Mouse (Mus musculus) CH12.LX (cell line): ENCODE measurements around the gene Nccrp1. TPM values are rescaled to one million over a fixed set of nuclear protein-coding genes. Genes with fewer than 3 reads are reported as not detected.

Experiments
- DNase-seq: peaks from one replicate; pipeline ENCODE4 v3.0.0-alpha.2; 2013; ENCODE audit errors: extremely low read depth
- H3K27ac ChIP-seq: 2 replicates; pipeline ENCODE4 v1.5.1; 2012; ENCODE audit warnings: low read depth, mild to moderate bottlenecking, control low read depth, moderate library complexity; ENCODE audit not compliant: insufficient read depth
- H3K27me3 ChIP-seq: replicated peaks from 2 replicates; pipeline ENCODE3; 2012; ENCODE audit warnings: inconsistent platforms
- H3K36me3 ChIP-seq, 2 experiments: replicated peaks in 1 of 2; 2 replicates each; pipeline versions ENCODE3 to v1.6.1; 2012; ENCODE audit warnings: inconsistent platforms in 1 of 2, low read length in 1 of 2, mild to moderate bottlenecking in 1 of 2, mixed read lengths in 1 of 2, moderate library complexity in 1 of 2; ENCODE audit not compliant: control insufficient read depth in 1 of 2, insufficient read depth in 1 of 2
- H3K4me1 ChIP-seq, 2 experiments: 2 replicates each; pipeline ENCODE4 v1.6.1; 2012; ENCODE audit warnings: inconsistent platforms in 1 of 2, moderate library complexity in 1 of 2; ENCODE audit not compliant: insufficient read depth in 2 of 2, control insufficient read depth in 1 of 2
- H3K4me2 ChIP-seq: 2 replicates; pipeline ENCODE4 v1.6.1; 2012; ENCODE audit warnings: low read depth, mild to moderate bottlenecking, control low read depth; ENCODE audit not compliant: poor library complexity, insufficient read depth, severe bottlenecking
- H3K4me3 ChIP-seq, 3 experiments: fragments of 150-350 bp in 1 of 3; sonication (generic) in 1 of 3; replicated peaks in 1 of 3; 2 replicates each; pipeline versions ENCODE3 to v1.5.1; 2011 to 2012; ENCODE audit warnings: low read depth in 2 of 3, low read length in 2 of 3, mild to moderate bottlenecking in 2 of 3, moderate library complexity in 2 of 3, control low read depth in 1 of 3, improper control_type of control experiment in 1 of 3, inconsistent platforms in 1 of 3, mixed read lengths in 1 of 3; ENCODE audit not compliant: poor library complexity in 1 of 3
- H3K79me2 ChIP-seq: replicated peaks from 2 replicates; pipeline ENCODE4 v1.6.1; 2012; ENCODE audit warnings: mild to moderate bottlenecking, moderate library complexity; ENCODE audit not compliant: control insufficient read depth, poor library complexity, insufficient read depth, severe bottlenecking; ENCODE audit errors: extremely low read depth
- H3K9ac ChIP-seq: 2 replicates; pipeline ENCODE4 v1.6.1; 2012; ENCODE audit warnings: low read depth, mild to moderate bottlenecking, control low read depth, moderate library complexity; ENCODE audit not compliant: insufficient read depth
- H3K9me3 ChIP-seq: replicated peaks from 2 replicates; pipeline ENCODE3; 2012; ENCODE audit warnings: low read length, inconsistent platforms, mixed read lengths
- CHD1 ChIP-seq: IDR thresholded peaks from 2 replicates; pipeline ENCODE4 v1.6.1; 2012; ENCODE audit warnings: low read depth, low read length, improper control_type of control experiment, inconsistent platforms
- CHD2 ChIP-seq: IDR thresholded peaks from 2 replicates; pipeline ENCODE4 v1.6.1; 2011; ENCODE audit warnings: low read length, improper control_type of control experiment
- CTCF ChIP-seq, 2 experiments: IDR thresholded peaks in 1 of 2; conservative IDR thresholded peaks in 1 of 2; 2 replicates each; pipeline ENCODE4 v1.5.1; 2011 to 2012; ENCODE audit warnings: low read depth in 2 of 2, low read length in 2 of 2, improper control_type of control experiment in 1 of 2, inconsistent platforms in 1 of 2, mild to moderate bottlenecking in 1 of 2, moderate library complexity in 1 of 2
- E2F4 ChIP-seq: IDR thresholded peaks from 2 replicates; pipeline ENCODE4 v1.6.1; 2011; ENCODE audit warnings: low read depth, low read length, improper control_type of control experiment; ENCODE audit not compliant: insufficient replicate concordance
- ELF1 ChIP-seq: IDR thresholded peaks from 2 replicates; pipeline ENCODE4 v1.6.1; 2014; ENCODE audit warnings: low read depth, mild to moderate bottlenecking, inconsistent platforms, low read length, improper control_type of control experiment
- EP300 ChIP-seq: IDR thresholded peaks from 2 replicates; pipeline ENCODE4 v1.6.1; 2011; ENCODE audit warnings: low read length, improper control_type of control experiment
- ETS1 ChIP-seq: conservative IDR thresholded peaks from 2 replicates; pipeline ENCODE4 v1.6.1; 2012; ENCODE audit warnings: low read depth, mild to moderate bottlenecking, inconsistent platforms, low read length, improper control_type of control experiment, moderate library complexity
- GABPA ChIP-seq: IDR thresholded peaks from 2 replicates; pipeline ENCODE4 v1.6.1; 2012; ENCODE audit warnings: low read depth, low read length, improper control_type of control experiment, inconsistent platforms; ENCODE audit not compliant: insufficient replicate concordance
- IRF4 ChIP-seq: IDR thresholded peaks from 2 replicates; pipeline ENCODE4 v1.6.1; 2014; ENCODE audit warnings: low read depth, mild to moderate bottlenecking, inconsistent platforms, low read length, improper control_type of control experiment
- JUN ChIP-seq: IDR thresholded peaks from 2 replicates; pipeline ENCODE4 v1.6.1; 2011; ENCODE audit warnings: low read depth, mild to moderate bottlenecking, low read length, improper control_type of control experiment, moderate library complexity; ENCODE audit not compliant: insufficient read depth
- KAT2A ChIP-seq: IDR thresholded peaks from 2 replicates; pipeline ENCODE4 v1.6.1; 2012; ENCODE audit warnings: low read length, improper control_type of control experiment, inconsistent platforms; ENCODE audit not compliant: insufficient replicate concordance
- MAX ChIP-seq: IDR thresholded peaks from 2 replicates; pipeline ENCODE4 v1.6.1; 2011; ENCODE audit warnings: low read length, improper control_type of control experiment
- MEF2A ChIP-seq: IDR thresholded peaks from 2 replicates; pipeline ENCODE4 v1.6.1; 2014; ENCODE audit warnings: low read depth, mild to moderate bottlenecking, inconsistent platforms, low read length, improper control_type of control experiment, borderline replicate concordance
- MXI1 ChIP-seq: IDR thresholded peaks from 2 replicates; pipeline ENCODE4 v1.6.1; 2011; ENCODE audit warnings: mild to moderate bottlenecking, low read depth, low read length, improper control_type of control experiment
- NELFE ChIP-seq: IDR thresholded peaks from 2 replicates; pipeline ENCODE4 v1.6.1; 2011; ENCODE audit warnings: low read depth, low read length, improper control_type of control experiment
- POLR2A ChIP-seq: IDR thresholded peaks from 2 replicates; pipeline ENCODE4 v1.6.1; 2011; ENCODE audit warnings: low read depth, mild to moderate bottlenecking, improper control_type of control experiment, low read length
- POLR2AphosphoS2 ChIP-seq: IDR thresholded peaks from 2 replicates; pipeline ENCODE4 v1.6.1; 2011; ENCODE audit warnings: low read depth, low read length, improper control_type of control experiment
- RAD21 ChIP-seq: IDR thresholded peaks from 2 replicates; pipeline ENCODE4 v1.6.1; 2011; ENCODE audit warnings: low read depth, mild to moderate bottlenecking, low read length, improper control_type of control experiment, moderate library complexity
- RCOR1 ChIP-seq: conservative IDR thresholded peaks from 2 replicates; pipeline ENCODE4 v1.6.1; 2012; ENCODE audit warnings: low read depth, mild to moderate bottlenecking, inconsistent platforms, low read length, improper control_type of control experiment
- TBP ChIP-seq: conservative IDR thresholded peaks from 2 replicates; pipeline ENCODE4 v1.6.1; 2011; ENCODE audit warnings: low read depth, low read length, improper control_type of control experiment
- TCF12 ChIP-seq: IDR thresholded peaks from 2 replicates; pipeline ENCODE4 v1.6.1; 2014; ENCODE audit warnings: low read depth, mild to moderate bottlenecking, inconsistent platforms, low read length, improper control_type of control experiment
- USF1 ChIP-seq: IDR thresholded peaks from 2 replicates; pipeline ENCODE4 v1.6.1; 2014; ENCODE audit warnings: low read depth, mild to moderate bottlenecking, inconsistent platforms, low read length, improper control_type of control experiment
- USF2 ChIP-seq: conservative IDR thresholded peaks from 2 replicates; pipeline ENCODE4 v1.6.1; 2011; ENCODE audit warnings: low read depth, low read length, improper control_type of control experiment
- ZC3H11A ChIP-seq: IDR thresholded peaks from 2 replicates; pipeline ENCODE4 v1.6.1; 2012; ENCODE audit warnings: low read depth, mild to moderate bottlenecking, inconsistent platforms, low read length, improper control_type of control experiment
- ZKSCAN1 ChIP-seq: IDR thresholded peaks from 2 replicates; pipeline ENCODE4 v1.6.1; 2012; ENCODE audit warnings: low read depth, inconsistent platforms, low read length, improper control_type of control experiment, borderline replicate concordance
- ZNF384 ChIP-seq: IDR thresholded peaks from 2 replicates; pipeline ENCODE4 v1.6.1; 2012; ENCODE audit warnings: low read depth, low read length, improper control_type of control experiment, inconsistent platforms
- dilution Hi-C: fragments of 300-500 bp; cut with MboI; formaldehyde crosslinking; loops from 2 replicates; pipeline ENCODE4 v1.14.3; 2020; ENCODE audit warnings: low sequenced_read_pairs; ENCODE audit not compliant: extremely low pct_unique_long_range_greater_than_20kb, extremely low pct_ligation_motif_present
- in situ Hi-C: fragments of 300-500 bp; cut with MboI; formaldehyde crosslinking; loops from 3 replicates; pipeline ENCODE4 v1.14.3; 2019; ENCODE audit warnings: low sequenced_read_pairs, low pct_ligation_motif_present, low pct_unique_long_range_greater_than_20kb, mixed read lengths
- polyA plus RNA-seq: library from polyadenylated mRNA; unstranded; fragments of >175 nt; gene quantifications from 2 replicates; pipeline ENCODE4 v1.2.1, GENCODE M21; 2012; ENCODE audit warnings: low read depth; ENCODE audit not compliant: insufficient read length
- total RNA-seq, 2 experiments: library from RNA; depleted of rRNA; stranded (reverse); fragments of 300-350 nt in 1 of 2; fragments of >200 nt in 1 of 2; gene quantifications; 2 replicates each; pipeline ENCODE4 v1.2.3; 2012 to 2014

The Nccrp1 gene
- total and polyA plus RNA-seq, 3 experiments, result not detected

DNA sequence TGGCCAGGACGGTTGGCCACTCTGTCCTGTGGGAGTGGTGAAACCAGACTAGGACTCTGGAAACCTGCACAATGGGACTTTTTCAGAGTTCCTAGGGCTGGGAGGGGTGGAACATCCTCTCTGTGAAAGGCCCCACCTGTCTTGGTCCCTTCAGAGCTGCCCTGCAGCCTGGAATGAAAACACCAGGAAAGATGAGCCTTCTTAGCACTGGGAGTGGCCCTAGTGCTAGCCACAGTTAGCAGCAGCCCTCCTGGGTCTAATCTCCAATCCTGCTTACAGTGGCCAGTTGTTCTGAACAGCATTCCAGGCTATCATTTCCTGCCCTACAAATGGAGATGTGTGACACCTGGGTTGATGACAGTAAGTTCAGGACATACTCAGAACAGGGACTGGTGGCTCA is 44.8 kb upstream of the Nccrp1 start:
- peaks cover 6 to 43% of the 10 kb centered on the region in 2 experiments for H3K36me3 ChIP-seq

DNA sequence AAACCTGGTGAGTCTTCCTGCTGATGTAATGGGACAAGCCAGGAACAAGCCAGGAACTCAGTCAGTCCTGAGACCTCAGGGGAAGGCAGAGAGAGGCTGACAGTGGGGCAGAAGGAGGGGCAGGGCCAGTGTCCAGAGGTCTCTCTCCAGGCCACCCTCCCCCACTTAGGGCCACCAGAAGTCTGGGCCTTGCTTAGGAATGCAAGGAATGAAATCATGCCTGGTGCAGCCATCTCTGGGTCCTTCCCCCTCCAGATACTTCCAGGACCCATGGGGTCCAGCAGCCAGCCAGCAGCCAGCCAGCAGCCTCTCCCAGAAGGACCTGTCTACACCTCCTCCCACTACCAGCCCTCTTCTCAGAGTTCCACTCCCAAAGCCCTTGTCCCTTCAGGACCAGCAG is 40.6 kb upstream of the Nccrp1 start:
- H3K79me2 ChIP-seq, result peaks cover 8% of the 10 kb centered on the region
- H3K27ac ChIP-seq, result no peak overlapping the region
- no peaks in the 10 kb centered on the region for H3K27me3 ChIP-seq
- H3K4me2 ChIP-seq, result no peak overlapping the region
- no peak for DNase-seq
- in situ Hi-C loops (no loop called here), dilution Hi-C loops (no loop called here)
- H3K4me3 ChIP-seq, result no peak overlapping the region
- TF ChIP-seq CTCF (conservative IDR thresholded peaks at IDR 0.05 in 1 of 2, IDR thresholded peaks at IDR 0.05 in 1 of 2; ENCODE audit: low read depth in 2 of 2, low read length in 2 of 2) (no peak), RCOR1 (no peak), CHD2 (no peak), MAX (no peak), POLR2A (no peak), ELF1 (no peak), MXI1 (no peak), POLR2AphosphoS2 (no peak), NELFE (no peak), ZC3H11A (no peak), ZKSCAN1 (no peak), MEF2A (no peak)
- no peak overlapping the region for H3K9ac ChIP-seq
- peaks cover 3 to 45% of the 10 kb centered on the region in 2 experiments for H3K36me3 ChIP-seq
- H3K9me3 ChIP-seq, result no peaks in the 10 kb centered on the region
- H3K4me1 ChIP-seq, result peaks cover 13 to 47% of the 10 kb centered on the region in 2 experiments

More for the DNA sequence above, 44.8 kb upstream of the Nccrp1 start:
- Histone ChIP-seq H3K27me3 (no peaks in the 10 kb centered on the region), H3K9me3 (no peaks in the 10 kb centered on the region), H3K27ac (no peak overlapping the region), H3K4me1 (peaks cover 48 to 66% of the 10 kb centered on the region in 2 experiments), H3K9ac (no peak overlapping the region), H3K4me3 (no peak overlapping the region), H3K79me2 (peaks cover 20% of the 10 kb centered on the region), H3K4me2 (no peak overlapping the region)
- dilution Hi-C loops, result no loop called here
- no peak for DNase-seq
- in situ Hi-C loops, result loop anchor here (5.0 kb wide), 2 partner anchors 35 to 140 kb away; partner anchors contain the start of gene Lrfn1
- TF ChIP-seq USF2, result no peak
- TF ChIP-seq TCF12, result no peak
- no peak for TF ChIP-seq ETS1
- no peak for TF ChIP-seq RCOR1
- no peak for TF ChIP-seq GABPA
- TF ChIP-seq CHD1, result no peak
- no peak for TF ChIP-seq USF1
- TF ChIP-seq POLR2AphosphoS2, result no peak
- TF ChIP-seq ZNF384, result no peak
- no peak for TF ChIP-seq EP300
- TF ChIP-seq KAT2A, result no peak
- TF ChIP-seq IRF4, result no peak
- TF ChIP-seq NELFE, result no peak
- no peak for TF ChIP-seq TBP
- no peak for TF ChIP-seq E2F4
- no peak for TF ChIP-seq RAD21
- TF ChIP-seq POLR2A, result no peak
- no peak for TF ChIP-seq JUN
